Mouse (Mus musculus) E14TG2a.4 (cell line): ENCODE measurements around the gene Nop10.

ENCODE experiments used
- CTCF ChIP-seq: conservative IDR thresholded peaks from 2 replicates; pipeline ENCODE4 v1.5.1; 2014; ENCODE audit warnings: low read length
- NANOG ChIP-seq: IDR thresholded peaks from 2 replicates; pipeline ENCODE4 v1.6.1; 2014; ENCODE audit warnings: borderline replicate concordance, low read length, mixed read lengths

- TF ChIP-seq CTCF (no peak), NANOG (no peak)
Observed at GRCm38 (mm10) chr2:112217614-112218013, 44.1 kb upstream of the Nop10 start.
